Mouse (Mus musculus) kidney, postnatal 0 days (tissue): ENCODE data around the gene Tle1. TPM values are rescaled to one million over a fixed set of nuclear protein-coding genes. Genes with fewer than 3 reads are reported as not detected.

ENCODE experiments used
- ATAC-seq: fragments of 200-750 bp; cut with Nextera tagmentation; replicated peaks from 2 replicates; pipeline ENCODE4 v1.8.0; 2017; ENCODE audit warnings: low read depth, moderate number of reproducible peaks, moderate TSS enrichment, moderate library complexity; ENCODE audit not compliant: low FRiP score
- DNase-seq: peaks from one replicate; pipeline ENCODE4 v3.0.0-alpha.2; 2016; ENCODE audit warnings: low spot score
- H3K27ac ChIP-seq: fragments of 300-500 bp; sonication (generic); 2 replicates; pipeline ENCODE4 v1.5.1; 2014; ENCODE audit warnings: mild to moderate bottlenecking
- H3K27me3 ChIP-seq: fragments of 300-500 bp; sonication (generic); 2 replicates; pipeline ENCODE4 v1.6.1; 2014; ENCODE audit warnings: low read length, mixed read lengths; ENCODE audit not compliant: insufficient read depth
- H3K36me3 ChIP-seq: fragments of 300-500 bp; sonication (generic); 2 replicates; pipeline ENCODE4 v1.6.1; 2014; ENCODE audit warnings: low read length, mixed read lengths; ENCODE audit not compliant: insufficient read depth
- H3K4me1 ChIP-seq: fragments of 300-500 bp; sonication (generic); replicated peaks from 2 replicates; pipeline ENCODE4 v1.6.1; 2014; ENCODE audit warnings: antibody characterized with exemption, low read length, mixed read lengths; ENCODE audit not compliant: insufficient read depth
- H3K4me2 ChIP-seq: fragments of 300-500 bp; sonication (generic); 2 replicates; pipeline ENCODE4 v1.6.1; 2014; ENCODE audit warnings: mild to moderate bottlenecking, low read length, moderate library complexity, mixed read lengths
- H3K4me3 ChIP-seq: fragments of 300-500 bp; sonication (generic); replicated peaks from 2 replicates; pipeline ENCODE4 v1.5.1; 2014; ENCODE audit warnings: low read depth, low read length
- H3K9ac ChIP-seq: fragments of 300-500 bp; sonication (generic); 2 replicates; pipeline ENCODE4 v1.6.1; 2014; ENCODE audit warnings: low read depth, low read length
- H3K9me3 ChIP-seq: fragments of 300-500 bp; sonication (generic); replicated peaks from 2 replicates; pipeline ENCODE4 v1.6.1; 2016; ENCODE audit warnings: low read length, inconsistent platforms, mixed read lengths
- CTCF ChIP-seq: IDR thresholded peaks from 2 replicates; pipeline ENCODE4 v1.5.1; 2016; ENCODE audit warnings: antibody characterized with exemption, low read depth, mild to moderate bottlenecking, moderate library complexity
- WGBS: fragments of 180-500 bp; shearing (Covaris S2); extraction: QIAGEN DNeasy Blood & Tissue Kit; methylation state at CpG from one replicate; pipeline ENCODE4 v1.1.7; 2014; 5-methylcytosine and 5-hydroxymethylcytosine counted together
- polyA plus RNA-seq: library from polyadenylated mRNA; unstranded; fragments of >200 nt; fragmentation: Nextera tagmentation; extraction: Ambion mirVana; gene quantifications from 2 replicates; pipeline ENCODE4 v1.2.1, GENCODE M21; 2015

The Tle1 gene
- polyA plus RNA-seq, 1 experiment from 2014 or later, result 28.3 TPM

- H3K36me3 ChIP-seq, result no peaks in the 10 kb centered on the region
- no peak for TF ChIP-seq CTCF
- H3K27me3 ChIP-seq, result no peaks in the 10 kb centered on the region
- 0 out of 2 replicates have a peak, but pooled peaks cover 8% of the 10 kb centered on the region for H3K4me1 ChIP-seq
- ATAC-seq (no peak), DNase-seq (peak; percentile 73)
- peak overlapping the region; percentile 85 for H3K4me2 ChIP-seq
- H3K27ac ChIP-seq, result peak overlapping the region; percentile 70
- peak overlapping the region; percentile 87 for H3K4me3 ChIP-seq
- peak overlapping the region; percentile 55 for H3K9ac ChIP-seq
- WGBS, result 0% methylated on average over 24 of the region's 24 CpGs
- H3K9me3 ChIP-seq, result no peaks in the 10 kb centered on the region
Measured at GRCm38 (mm10) chr4:72201521-72201991, 837 bp upstream of the Tle1 start.

- peak overlapping the region; percentile 96 for H3K27ac ChIP-seq
- no peaks in the 10 kb centered on the region for H3K36me3 ChIP-seq
- peak overlapping the region; percentile 81 for H3K9ac ChIP-seq
- H3K27me3 ChIP-seq, result no peaks in the 10 kb centered on the region
- DNase-seq, result peak; percentile 61
- peak overlapping the region; percentile 87 for H3K4me3 ChIP-seq
- H3K9me3 ChIP-seq, result no peaks in the 10 kb centered on the region
- peak overlapping the region; percentile 85 for H3K4me2 ChIP-seq
- ATAC-seq, result peak; percentile 0
- TF ChIP-seq CTCF, result no peak
- H3K4me1 ChIP-seq, result 0 out of 2 replicates have a peak, but pooled peaks cover 5% of the 10 kb centered on the region
- WGBS, result under 1% methylated on average over 91 of the region's 103 CpGs
Measured at GRCm38 (mm10) chr4:72199571-72200558, 854 bp downstream of the Tle1 start.

- no peaks in the 10 kb centered on the region for H3K9me3 ChIP-seq
- WGBS, result under 1% methylated on average over 22 of the region's 22 CpGs
- H3K27me3 ChIP-seq, result no peaks in the 10 kb centered on the region
- 0 out of 2 replicates have a peak, but pooled peaks cover 5% of the 10 kb centered on the region for H3K4me1 ChIP-seq
- DNase-seq (peak; percentile 96), ATAC-seq (peak; percentile 29; the same call in 1 of the 2 replicates)
- H3K4me2 ChIP-seq, result peak overlapping the region; percentile 85
- peak; percentile 73 for TF ChIP-seq CTCF
- no peak overlapping the region; the same call in 1 of the 2 replicates for H3K27ac ChIP-seq
- H3K9ac ChIP-seq, result peak overlapping the region; percentile 81
- 0 out of 2 replicates have a peak, but pooled peaks cover 6% of the 10 kb centered on the region for H3K36me3 ChIP-seq
- H3K4me3 ChIP-seq, result peak overlapping the region; percentile 87
Measured at GRCm38 (mm10) chr4:72198877-72199411, 1.8 kb downstream of the Tle1 start.

DNA sequence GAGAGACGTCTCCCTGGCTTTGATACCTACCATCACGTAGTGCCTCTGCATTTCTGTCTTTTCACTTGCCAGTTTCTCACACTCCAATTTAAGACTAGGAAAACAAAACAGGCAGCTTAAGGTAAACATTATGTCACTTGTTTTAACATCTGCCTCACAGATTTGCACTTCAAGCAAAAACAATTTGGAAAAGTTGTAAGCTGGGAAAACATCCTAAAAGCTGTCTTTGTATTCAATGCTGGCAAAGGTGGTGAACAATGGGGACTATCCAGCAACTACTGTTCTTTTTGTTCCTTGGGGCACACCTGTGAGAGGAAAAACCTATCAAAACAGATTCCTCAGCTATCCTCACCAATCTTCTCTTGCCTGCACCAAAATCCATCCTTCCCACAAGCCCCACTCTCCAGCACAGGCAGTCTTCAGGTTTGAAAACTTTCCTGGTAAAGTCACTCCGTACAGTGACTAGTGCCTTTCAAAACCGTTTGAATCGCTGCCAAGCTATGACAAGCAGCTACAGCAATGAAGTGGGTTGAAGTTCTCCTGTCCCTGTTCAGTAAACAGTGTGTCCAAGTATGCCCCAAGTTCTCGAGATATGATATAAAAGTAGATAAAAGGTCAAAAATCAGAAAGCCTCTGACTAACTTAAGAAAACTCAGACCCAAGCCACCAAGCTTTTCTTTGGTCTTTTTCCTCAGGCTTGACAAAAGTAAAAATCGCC lies 2.7 kb downstream of the Tle1 start:
- Histone ChIP-seq H3K27ac (no peak overlapping the region), H3K4me2 (peak overlapping the region; percentile 85), H3K4me1 (0 out of 2 replicates have a peak, but pooled peaks cover 5% of the 10 kb centered on the region), H3K9ac (peak overlapping the region; percentile 81; the same call in 1 of the 2 replicates), H3K27me3 (no peaks in the 10 kb centered on the region), H3K4me3 (peak overlapping the region; percentile 87), H3K36me3 (peaks cover 8% of the 10 kb centered on the region; the same call in 1 of the 2 replicates), H3K9me3 (no peaks in the 10 kb centered on the region)
- 11% methylated on average over 7 of the region's 7 CpGs for WGBS
- DNase-seq (peak; percentile 60), ATAC-seq (no peak)
- TF ChIP-seq CTCF, result no peak

DNA sequence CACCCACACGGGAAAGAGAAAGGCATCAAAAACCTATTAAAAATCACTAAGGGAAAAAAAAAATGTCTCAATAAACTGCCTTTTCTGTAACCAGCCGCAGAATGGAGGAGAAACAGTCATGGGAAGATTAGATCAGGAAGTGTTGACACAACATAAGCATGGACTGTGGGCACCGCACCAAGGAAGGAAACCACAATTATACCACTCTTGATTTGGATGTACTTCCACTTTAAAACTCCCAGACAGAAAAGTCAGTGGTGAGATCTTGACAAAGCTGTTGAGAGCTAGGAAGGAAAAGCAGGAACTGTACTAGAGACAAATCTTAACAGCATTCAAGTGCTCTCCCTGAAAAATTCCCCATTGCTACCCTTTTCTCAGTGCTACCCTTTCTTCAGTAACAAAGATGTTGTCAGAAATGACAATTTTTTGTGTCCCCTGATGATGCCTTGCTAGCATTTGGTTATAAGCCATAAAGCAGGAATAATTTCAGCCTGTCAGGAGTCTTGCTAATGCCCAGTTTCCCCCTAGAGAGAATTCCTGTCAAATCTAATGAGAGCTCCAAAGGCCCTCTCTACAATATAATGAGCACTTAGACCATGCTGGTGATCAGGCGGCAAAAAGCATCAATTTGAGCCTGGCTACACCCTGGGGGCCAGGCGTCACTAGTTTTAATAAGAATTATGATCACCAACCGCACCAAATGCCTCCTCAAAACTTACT lies 5.4 kb downstream of the Tle1 start:
- peak overlapping the region; percentile 85; the same call in 1 of the 2 replicates for H3K4me2 ChIP-seq
- DNase-seq (no peak), ATAC-seq (no peak)
- peaks cover 13% of the 10 kb centered on the region; the same call in 1 of the 2 replicates for H3K36me3 ChIP-seq
- H3K4me3 ChIP-seq, result no peak overlapping the region
- WGBS, result 64% methylated on average over 6 of the region's 6 CpGs
- H3K9ac ChIP-seq, result no peak overlapping the region
- 0 out of 2 replicates have a peak, but pooled peaks cover 5% of the 10 kb centered on the region for H3K4me1 ChIP-seq
- TF ChIP-seq CTCF, result no peak
- H3K9me3 ChIP-seq, result no peaks in the 10 kb centered on the region
- H3K27ac ChIP-seq, result no peak overlapping the region
- H3K27me3 ChIP-seq, result no peaks in the 10 kb centered on the region
